Mouse (Mus musculus) ovary, postnatal 36 days (tissue): Measurements from ENCODE around the gene Abcc6.
"Not testable (repeated sequence)": the region's sequence is repeated elsewhere in the genome, so short reads cannot be mapped to it uniquely, and the experiment has no call there.

Source experiments
- DNase-seq: peaks from one replicate; pipeline ENCODE4 v3.0.0; 2022; ENCODE audit warnings: low spot score, mixed read lengths

Abcc6 gene

GRCm38 (mm10) chr7:45933766-45934165, 96.3 kb downstream of the Abcc6 start:
- not testable (repeated sequence) for DNase-seq

GRCm38 (mm10) chr7:45929688-45930087, 100.4 kb downstream of the Abcc6 start:
- DNase-seq: no peak

- no peak for DNase-seq
Observed at GRCm38 (mm10) chr7:45928626-45929295, 101.3 kb downstream of the Abcc6 start.

GRCm38 (mm10) chr7:45924429-45924816, 105.7 kb downstream of the Abcc6 start:
- DNase-seq: peak; percentile 60

DNA sequence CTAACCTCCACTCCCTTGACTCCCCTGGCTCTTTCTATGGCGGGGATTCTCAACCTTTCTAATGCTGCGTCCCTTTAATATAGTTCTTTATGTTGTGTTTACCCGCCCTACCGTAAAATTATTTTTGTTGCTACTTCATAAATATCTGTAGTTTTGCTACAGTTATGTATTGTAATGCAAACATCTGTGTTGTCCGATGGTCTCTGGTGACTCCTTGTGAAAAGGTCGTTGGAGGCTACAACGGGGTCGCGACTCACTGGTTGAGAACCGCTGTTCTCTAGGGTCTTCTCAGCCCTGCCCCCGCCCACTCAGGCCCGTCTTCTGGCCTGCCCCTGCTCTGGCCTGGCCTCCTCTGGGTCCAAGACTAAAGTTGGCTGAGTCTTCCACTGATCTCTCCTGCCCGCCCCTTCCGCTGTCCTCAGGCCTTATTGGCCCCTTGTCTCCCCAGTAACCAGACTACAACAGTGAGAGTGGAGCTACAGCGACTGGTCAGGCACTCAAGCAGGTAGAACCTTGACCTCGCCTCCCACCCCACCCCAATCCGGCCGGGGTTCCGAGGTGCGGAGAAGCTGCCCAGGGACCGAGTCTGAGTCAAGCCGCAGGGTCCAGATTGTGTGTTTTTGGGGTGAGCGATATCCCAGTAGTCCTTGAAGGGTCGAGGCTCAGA, 106.2 kb downstream of the Abcc6 start, which contains the start of gene Ccdc114:
TSS of gene Ccdc114 (plus strand) at position 311 of the 667 bp plus-strand sequence.
- DNase-seq: peak; percentile 78

- peak; percentile 92 for DNase-seq
Observed at GRCm38 (mm10) chr7:45922928-45923761, 107.0 kb downstream of the Abcc6 start.

- DNase-seq: no peak
Observed at GRCm38 (mm10) chr7:45921950-45922600, 108.0 kb downstream of the Abcc6 start.

DNA sequence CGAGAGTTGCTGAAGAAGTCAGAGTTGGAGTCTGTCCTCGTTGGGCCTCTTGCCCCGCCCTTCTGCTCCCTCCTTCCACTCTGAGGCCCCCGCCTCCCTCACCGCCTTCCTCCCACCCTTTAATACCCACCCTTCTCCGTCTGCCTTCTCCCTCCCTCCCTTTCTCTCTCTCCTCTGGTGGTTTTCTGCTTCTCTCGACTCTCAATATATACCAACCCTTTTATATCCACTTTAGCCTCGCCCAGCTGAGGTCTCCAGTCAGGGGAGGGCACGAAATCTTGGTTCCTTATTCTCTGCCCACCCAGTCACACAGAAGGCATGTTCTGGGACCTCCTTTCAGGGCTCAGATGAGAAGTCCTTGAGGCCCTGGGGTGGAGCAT, 108.9 kb downstream of the Abcc6 start, which contains the start of gene Emp3:
TSS of gene Emp3 (minus strand) at position 163 of the 380 bp plus-strand sequence.
- peak; percentile 57 for DNase-seq

DNA sequence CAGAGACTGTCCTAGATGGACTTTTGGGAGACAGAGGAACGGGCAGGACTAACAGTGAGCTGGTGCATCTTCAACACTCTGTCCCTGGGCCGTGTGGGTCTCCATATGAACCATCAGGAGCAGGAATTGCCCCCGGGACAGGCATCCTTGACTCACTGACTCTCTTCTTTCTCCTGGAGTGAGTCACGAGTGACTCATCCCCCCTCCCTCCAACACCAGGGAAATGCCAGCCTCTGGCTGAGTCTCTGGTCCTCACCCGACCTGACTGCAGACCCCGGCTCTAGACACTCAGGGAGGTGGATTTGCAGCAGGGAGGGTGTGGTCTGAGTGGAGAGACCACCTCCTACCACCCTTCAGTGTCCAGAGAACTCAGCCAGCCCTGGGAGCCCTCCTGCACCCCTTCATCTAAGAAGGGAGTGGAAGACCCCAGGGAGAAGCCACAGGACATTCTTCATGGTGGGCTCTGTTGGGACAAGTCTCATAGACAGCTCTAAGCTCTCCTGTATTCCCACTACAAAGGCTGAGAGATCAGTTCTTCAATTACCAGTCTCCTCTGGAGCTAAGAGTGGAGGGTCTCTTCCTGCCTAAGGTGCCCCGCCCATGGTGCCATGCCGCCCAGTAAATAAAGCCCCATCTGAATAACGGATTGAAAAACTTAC, 109.4 kb downstream of the Abcc6 start:
- peak; percentile 32 for DNase-seq

- no peak for DNase-seq
Observed at GRCm38 (mm10) chr7:45919761-45920160, 110.3 kb downstream of the Abcc6 start.

- DNase-seq: no peak
Observed at GRCm38 (mm10) chr7:45919083-45919671, 110.9 kb downstream of the Abcc6 start.

DNA sequence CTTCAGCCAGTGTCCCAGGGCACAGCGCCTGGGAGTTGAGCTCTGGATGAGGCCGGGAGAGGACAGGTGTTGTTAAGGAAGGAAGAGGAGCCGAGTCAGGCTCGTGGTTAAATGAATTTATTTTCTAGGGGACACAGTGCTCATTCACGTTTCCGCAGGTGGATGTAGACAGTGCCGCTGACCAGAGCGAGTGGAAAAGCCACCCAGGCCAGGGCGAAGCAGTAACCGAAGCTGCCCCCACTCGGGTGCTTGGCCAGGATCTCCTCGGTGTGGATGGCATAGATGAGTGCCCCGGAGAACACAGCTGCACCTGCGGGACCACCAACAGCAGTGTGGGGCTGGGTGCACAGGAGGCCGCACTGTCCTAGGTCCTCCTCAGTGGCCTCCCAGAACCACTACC, 112.2 kb downstream of the Abcc6 start:
- no peak for DNase-seq
